Mouse (Mus musculus): Measurements from ENCODE around the gene Stard3nl. TPM values are rescaled to one million over a fixed set of nuclear protein-coding genes. Genes with fewer than 3 reads are reported as not detected.
"Not testable (repeated sequence)": the region's sequence is repeated elsewhere in the genome, so short reads cannot be mapped to it uniquely, and the experiment has no call there.

Stard3nl gene
- polyA plus RNA-seq, 1 experiment from 2014 or later: 136 TPM

DNA sequence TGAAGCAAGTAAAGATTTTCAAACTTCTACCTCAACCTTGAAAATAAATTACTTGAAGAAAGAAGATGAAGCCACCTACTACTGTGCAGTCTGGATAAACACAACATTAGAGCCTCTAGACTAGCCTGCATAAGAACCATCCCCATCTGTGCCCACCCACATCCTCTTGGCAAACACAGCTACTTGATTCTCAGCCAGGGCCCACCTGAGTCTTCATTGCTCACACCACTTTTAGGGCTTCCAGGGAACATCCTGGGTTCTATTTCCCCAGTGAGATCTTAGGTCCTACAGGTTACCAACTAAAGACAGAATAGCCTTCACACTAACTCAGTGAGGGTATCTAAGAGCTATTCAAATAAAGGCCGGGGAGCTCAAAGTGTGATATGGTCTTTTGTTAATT, 55.2 kb downstream of the Stard3nl start:
- H3K4me1 ChIP-seq; H3K4me3 ChIP-seq; H3K27ac ChIP-seq (replicated peaks); H3K27me3 ChIP-seq; H3K9me3 ChIP-seq; H3K4me2 ChIP-seq (replicated peaks); ATAC-seq (ENCODE audit: low FRiP score, low read depth); H3K9ac ChIP-seq (replicated peaks); H3K36me3 ChIP-seq: not testable (repeated sequence)
- WGBS: 55% methylated on average over 1 of the region's 1 CpGs

DNA sequence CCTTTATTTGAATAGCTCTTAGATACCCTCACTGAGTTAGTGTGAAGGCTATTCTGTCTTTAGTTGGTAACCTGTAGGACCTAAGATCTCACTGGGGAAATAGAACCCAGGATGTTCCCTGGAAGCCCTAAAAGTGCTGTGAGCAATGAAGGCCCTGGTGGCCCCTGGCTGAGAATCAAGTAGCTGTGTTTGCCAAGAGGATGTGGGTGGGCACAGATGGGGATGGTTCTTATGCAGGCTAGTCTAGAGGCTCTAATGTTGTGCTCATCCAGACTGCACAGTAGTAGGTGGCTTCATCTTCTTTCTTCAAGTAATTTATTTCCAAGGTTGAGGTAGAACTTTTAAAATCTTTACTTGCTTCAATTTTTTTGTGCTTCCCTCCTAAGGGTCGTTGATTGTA, 59.3 kb downstream of the Stard3nl start:
- not testable (repeated sequence) for H3K9ac ChIP-seq (replicated peaks); H3K27ac ChIP-seq (replicated peaks); H3K4me2 ChIP-seq (replicated peaks); H3K4me3 ChIP-seq; H3K27me3 ChIP-seq; ATAC-seq (ENCODE audit: low FRiP score, low read depth); H3K4me1 ChIP-seq; H3K9me3 ChIP-seq; H3K36me3 ChIP-seq
- 79% methylated on average over 1 of the region's 1 CpGs for WGBS

Other genes starting within 250 kb of the Stard3nl start
- 22.6 and 22.8 TPM in 2 replicates for gene Epdr1, start 224.1 kb upstream of the Stard3nl start, polyA plus RNA-seq (2016; fragmentation: Nextera tagmentation; extraction: Ambion mirVana)
- gene Sfrp4, start 227.3 kb upstream of the Stard3nl start, polyA plus RNA-seq (2016; fragmentation: Nextera tagmentation; extraction: Ambion mirVana): 1.9 and 2.2 TPM in 2 replicates

Measured in midbrain, embryonic 12.5 days (tissue).